ENCODE assay signal across 8 mouse cellular contexts in genomic region chr5:21139505-21139904, GRCm38 (mm10). TPM values are rescaled to one million over a fixed set of nuclear protein-coding genes. Genes with fewer than 3 reads are reported as not detected.
DNase-seq lines count a peak whose midpoint lies in the region; ATAC-seq and TF ChIP-seq lines count a peak whose summit lies in the region.

No protein-coding gene starts in this region.

- intact Hi-C loops in heart, postnatal 10 days (cut with DNase I), result no loop called here
- intact Hi-C loops in left cerebral cortex, adult 2 months (cut with DNase I), result loop anchor here (2.0 to 5.0 kb wide), 2 partner anchors 85 to 127 kb away; partner anchors contain the start of gene Ptpn12

- H3K9me3 ChIP-seq in forebrain, postnatal 0 days (ENCODE audit: low read length), result no peaks in the 10 kb centered on the region
- no peaks in the 10 kb centered on the region for H3K9me3 ChIP-seq in neural tube, embryonic 15.5 days (replicated peaks)

- peaks cover 3% of the 10 kb centered on the region; the same call in 1 of the 2 replicates for H3K4me1 ChIP-seq in forebrain, postnatal 0 days (ENCODE audit: insufficient read depth)
- no peaks in the 10 kb centered on the region for H3K4me1 ChIP-seq in neural tube, embryonic 15.5 days

- no peaks in the 10 kb centered on the region for H3K36me3 ChIP-seq in forebrain, postnatal 0 days (ENCODE audit: insufficient read depth)
- no peaks in the 10 kb centered on the region for H3K36me3 ChIP-seq in neural tube, embryonic 15.5 days

- no peaks in the 10 kb centered on the region for H3K27me3 ChIP-seq in forebrain, postnatal 0 days (ENCODE audit: insufficient read depth, low read length)
- H3K27me3 ChIP-seq in neural tube, embryonic 15.5 days (replicated peaks), result no peaks in the 10 kb centered on the region

- H3K9ac ChIP-seq in forebrain, postnatal 0 days, result peak overlapping the region; percentile 14; the same call in 1 of the 2 replicates
- H3K9ac ChIP-seq in neural tube, embryonic 15.5 days (replicated peaks), result no peak overlapping the region

- DNase-seq in MN1 (ENCODE audit: low spot score) (peak; percentile 79), liver (no peak)
- DNase-seq in adrenal gland, postnatal 10 days, result peak; percentile 81
- peak; percentile 87 for DNase-seq in forebrain, postnatal 0 days
- DNase-seq in heart, postnatal 10 days, result peak; percentile 91 to 94
- DNase-seq in left cerebral cortex, adult 2 months (ENCODE audit: extremely low spot score in 1 of 2, low spot score in 2 of 2), result peak; percentile 62 to 66

- H3K27ac ChIP-seq in forebrain, postnatal 0 days (ENCODE audit: low read depth, low read length), result peak overlapping the region; percentile 67
- no peak overlapping the region for H3K27ac ChIP-seq in left cerebral cortex, adult 2 months
- 0 out of 2 replicates have a peak overlapping the region, but pooled peaks have one; percentile 1 for H3K27ac ChIP-seq in neural tube, embryonic 15.5 days (replicated peaks)

- H3K4me2 ChIP-seq in forebrain, postnatal 0 days (ENCODE audit: low read depth), result peak overlapping the region; percentile 6; the same call in 1 of the 2 replicates
- peak overlapping the region; percentile 9; the same call in 1 of the 2 replicates for H3K4me2 ChIP-seq in neural tube, embryonic 15.5 days

- H3K4me3 ChIP-seq in forebrain, postnatal 0 days (ENCODE audit: low read depth, low read length), result no peak overlapping the region
- no peak overlapping the region for H3K4me3 ChIP-seq in left cerebral cortex, adult 2 months
- no peak overlapping the region for H3K4me3 ChIP-seq in neural tube, embryonic 15.5 days (replicated peaks)

- TF ChIP-seq CTCF in forebrain, postnatal 0 days (IDR thresholded peaks at IDR 0.05; ENCODE audit: low read depth), result no peak
- no peak for TF ChIP-seq CTCF in left cerebral cortex, adult 2 months (IDR thresholded peaks at IDR 0.05)

- WGBS in forebrain, postnatal 0 days, result 20% methylated on average over 9 of the region's 9 CpGs
- WGBS in neural tube, embryonic 15.5 days, result 52% methylated on average over 9 of the region's 9 CpGs

- peak; percentile 96 for ATAC-seq in forebrain, postnatal 0 days
- peak; percentile 78; the same call in 1 of the 2 replicates for ATAC-seq in neural tube, embryonic 15.5 days (ENCODE audit: low FRiP score)
- ATAC-seq in monocyte, adult 5-6 weeks (replicated peaks; ENCODE audit: insufficient number of reproducible peaks, low FRiP score, low TSS enrichment, poor library complexity, severe bottlenecking), result no peak

RNA-seq across cellular contexts. Expression of gene Gsap, which starts 46.5 kb away (rescaled TPM):
- 1 to 10 TPM; 4.9 to 6.7 TPM for total RNA-seq in adrenal gland, postnatal 10 days (2021)
- 9.4 TPM in 2 replicates for total RNA-seq in forebrain, postnatal 0 days (2014; rRNA removed)
- polyA plus RNA-seq in forebrain, postnatal 0 days (2015; fragmentation: Nextera tagmentation; extraction: Ambion mirVana), result 4.9 and 7.7 TPM in 2 replicates
- 1 to 10 TPM; 4.5 to 5.9 TPM for total RNA-seq in heart, postnatal 10 days (2021)
- 1 to 10 TPM; 4.6 to 6.4 TPM for total RNA-seq in left cerebral cortex, adult 2 months (2021)
- 11.3 and 12.1 TPM in 2 replicates for polyA plus RNA-seq in neural tube, embryonic 15.5 days (2015; fragmentation: Nextera tagmentation; extraction: Ambion mirVana)
- total RNA-seq in monocyte, adult 5-6 weeks (2017), result 194 to 271 TPM (median 196 TPM) in 3 replicates

Comparison
In these comparisons a context has a peak if more than half of its experiments do, and no peak if none do; other contexts are left out.
1. RNA of gene Gsap, which starts 46.5 kb away (total RNA-seq): 194 to 271 TPM in monocyte, adult 5-6 weeks; 9.4 TPM in forebrain, postnatal 0 days, 4.9 to 6.7 TPM in adrenal gland, postnatal 10 days, 4.6 to 6.4 TPM in left cerebral cortex, adult 2 months and 4.5 to 5.9 TPM in heart, postnatal 10 days; every median in the first group is over 10 times any median in the second.